Mouse (Mus musculus): ENCODE data around the gene Sebox. TPM values are rescaled to one million over a fixed set of nuclear protein-coding genes. Genes with fewer than 3 reads are reported as not detected.

Gene Sebox
- polyA plus RNA-seq, 1 experiment from 2014 or later = 0.16 TPM

DNA sequence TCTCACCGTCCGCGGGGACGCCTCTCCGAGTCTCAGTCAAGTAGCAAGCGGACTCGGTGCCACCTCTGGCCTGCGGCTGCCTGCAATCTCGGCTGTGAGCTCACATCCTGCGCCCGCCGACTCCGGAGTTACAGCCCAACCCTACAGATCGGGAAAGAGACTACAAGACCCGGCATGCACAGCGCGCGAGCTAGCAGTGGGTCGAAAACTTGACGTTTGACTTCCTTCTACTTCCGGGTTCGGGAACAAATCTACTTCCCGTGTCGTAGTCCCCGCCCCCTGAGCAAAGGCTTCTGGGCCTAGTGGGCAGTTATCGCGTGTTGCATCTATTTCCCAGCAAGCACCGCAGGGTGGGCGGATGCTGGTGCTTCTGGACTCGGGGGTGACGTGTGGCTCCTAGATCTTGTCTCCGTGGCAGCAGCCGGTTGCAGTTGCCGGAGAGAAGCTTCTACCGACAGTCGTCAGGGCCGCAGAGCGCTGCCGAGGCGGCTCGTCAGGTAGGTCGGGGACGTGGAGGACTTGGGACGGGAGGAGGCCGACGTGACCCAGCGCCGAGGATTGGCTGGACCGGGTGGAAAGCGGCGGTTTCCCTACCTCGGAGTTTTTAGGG lies 32.9 kb downstream of the Sebox start, which contains the start of the genes Tnfaip1 and Ift20:
Gene Tnfaip1 (minus strand): TSS at position 253 of the 610 bp plus-strand sequence.
Gene Ift20 (plus strand): TSS at position 282 of the 610 bp plus-strand sequence.
- no peaks in the 10 kb centered on the region for H3K9me3 ChIP-seq (ENCODE audit: low read length)
- peak; percentile 98 for DNase-seq

DNA sequence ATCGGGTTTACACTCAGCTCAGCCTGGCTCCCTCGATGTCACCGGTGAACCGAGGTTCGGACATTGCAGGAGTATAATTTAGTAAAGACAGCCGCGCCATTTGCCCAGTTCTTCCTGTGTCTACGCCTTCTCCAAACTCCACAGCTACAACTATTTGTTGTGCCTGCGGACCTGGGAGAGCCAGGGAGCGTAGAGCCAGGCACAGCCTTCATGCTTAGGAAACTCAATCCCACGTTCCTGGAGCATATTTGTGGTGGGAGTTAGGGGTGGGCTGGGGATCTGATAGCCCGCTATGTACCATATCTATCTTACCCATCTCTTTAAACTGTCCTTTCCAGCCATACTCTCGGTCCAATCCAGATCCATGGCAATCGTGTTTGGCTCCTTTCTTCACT lies 33.4 kb downstream of the Sebox start:
- H3K27me3 ChIP-seq (ENCODE audit: insufficient read depth, low read length) = no peaks in the 10 kb centered on the region
- no peak for DNase-seq
- H3K27ac ChIP-seq (ENCODE audit: low read depth) = peak overlapping the region; percentile 95
- H3K9ac ChIP-seq (replicated peaks) = peak overlapping the region; percentile 93
- H3K4me3 ChIP-seq (ENCODE audit: low read depth, low read length) = peak overlapping the region; percentile 80
- ATAC-seq = peak; percentile 3; the same call in 1 of the 2 replicates
- peaks cover 30% of the 10 kb centered on the region for H3K36me3 ChIP-seq (replicated peaks; ENCODE audit: insufficient read depth, low read length)
- TF ChIP-seq CTCF (IDR thresholded peaks at IDR 0.05; ENCODE audit: low read depth) (no peak), EP300 (IDR thresholded peaks at IDR 0.05; ENCODE audit: low read depth) (no peak)
- under 1% methylated on average over 14 of the region's 14 CpGs for WGBS (ENCODE audit: insufficient replicate concordance)
- H3K4me2 ChIP-seq (ENCODE audit: low read depth, low read length) = peak overlapping the region; percentile 93
- H3K4me1 ChIP-seq (ENCODE audit: insufficient read depth) = peaks cover 25% of the 10 kb centered on the region
- H3K9me3 ChIP-seq (ENCODE audit: low read length) = no peaks in the 10 kb centered on the region

More for the DNA sequence above, 32.9 kb downstream of the Sebox start, which contains the start of the genes Tnfaip1 and Ift20:
- Histone ChIP-seq H3K4me1 (ENCODE audit: insufficient read depth) (peaks cover 25% of the 10 kb centered on the region), H3K27ac (ENCODE audit: low read depth) (peak within 1 kb of the TSS; percentile 95), H3K4me3 (ENCODE audit: low read depth, low read length) (peak within 1 kb of the TSS; percentile 80), H3K36me3 (replicated peaks; ENCODE audit: insufficient read depth, low read length) (peaks cover 26% of the 10 kb centered on the region), H3K9ac (replicated peaks) (peak within 1 kb of the TSS; percentile 93), H3K27me3 (ENCODE audit: insufficient read depth, low read length) (no peaks in the 10 kb centered on the region), H3K4me2 (ENCODE audit: low read depth, low read length) (peak within 1 kb of the TSS; percentile 93)
- no peak for TF ChIP-seq CTCF (IDR thresholded peaks at IDR 0.05; ENCODE audit: low read depth)
- peak; percentile 74; the same call in 1 of the 2 replicates for TF ChIP-seq EP300 (IDR thresholded peaks at IDR 0.05; ENCODE audit: low read depth)
- WGBS (ENCODE audit: insufficient replicate concordance) = under 1% methylated on average over 52 of the region's 52 CpGs
- ATAC-seq = peak; percentile 96

DNA sequence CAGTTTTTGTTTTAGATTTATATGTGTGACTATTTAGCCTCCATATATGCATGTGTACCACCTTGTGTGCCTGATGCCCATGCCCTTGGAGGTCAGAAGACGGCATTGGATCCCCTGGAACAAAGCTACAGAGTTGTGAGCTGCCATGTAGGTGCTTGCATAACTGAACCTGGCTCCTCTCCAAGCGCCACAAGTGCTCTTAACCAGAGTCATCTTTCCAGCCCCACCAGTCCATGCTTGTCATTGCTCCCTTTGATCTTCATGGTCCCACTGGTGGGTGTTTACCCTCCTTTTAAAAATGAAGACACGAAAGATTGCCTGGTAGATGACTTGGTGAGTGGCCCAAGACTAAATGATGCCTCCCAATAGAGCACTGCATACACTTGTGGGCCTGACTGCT lies 37.1 kb downstream of the Sebox start:
- TF ChIP-seq CTCF (IDR thresholded peaks at IDR 0.05; ENCODE audit: low read depth) (no peak), EP300 (IDR thresholded peaks at IDR 0.05; ENCODE audit: low read depth) (no peak)
- H3K36me3 ChIP-seq (replicated peaks; ENCODE audit: insufficient read depth, low read length) = peaks cover 39% of the 10 kb centered on the region
- H3K4me2 ChIP-seq (ENCODE audit: low read depth, low read length) = no peak overlapping the region

DNA sequence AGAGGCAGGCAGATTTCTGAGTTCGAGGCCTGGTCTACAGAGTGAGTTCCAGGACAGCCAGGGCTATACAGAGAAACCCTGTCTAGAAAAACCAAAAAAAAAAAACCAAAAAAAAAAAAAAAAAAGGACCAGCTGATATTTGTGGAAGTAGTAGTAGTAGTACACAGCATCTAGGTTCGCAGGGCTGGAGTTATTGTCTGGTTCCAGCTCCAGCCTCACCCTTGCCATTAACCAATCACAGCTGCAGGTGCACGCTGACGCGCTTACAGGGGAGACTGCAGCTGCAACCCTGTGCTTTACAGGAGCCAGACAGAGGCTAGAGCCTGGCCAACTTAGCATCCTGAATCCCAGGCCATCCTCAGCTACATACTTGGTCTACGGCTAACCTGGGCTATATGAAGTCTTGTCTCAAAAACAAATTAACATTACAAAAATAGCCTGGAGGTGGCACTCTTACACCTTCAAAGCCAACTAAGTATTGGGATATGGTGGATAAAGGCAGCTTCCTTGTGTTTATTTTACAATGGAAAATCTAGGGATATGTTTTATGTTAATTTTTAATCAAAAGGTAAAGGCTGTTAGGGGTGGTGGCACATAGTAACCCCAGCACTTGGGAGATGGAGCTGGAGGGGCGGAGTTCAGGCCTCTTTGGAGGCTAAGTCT lies 41.3 kb downstream of the Sebox start:
- Histone ChIP-seq H3K36me3 (replicated peaks; ENCODE audit: insufficient read depth, low read length) (peaks cover 31% of the 10 kb centered on the region), H3K9ac (replicated peaks) (no peak overlapping the region), H3K9me3 (ENCODE audit: low read length) (no peaks in the 10 kb centered on the region), H3K4me3 (ENCODE audit: low read depth, low read length) (no peak overlapping the region), H3K27ac (ENCODE audit: low read depth) (no peak overlapping the region), H3K4me2 (ENCODE audit: low read depth, low read length) (no peak overlapping the region), H3K27me3 (ENCODE audit: insufficient read depth, low read length) (no peaks in the 10 kb centered on the region), H3K4me1 (ENCODE audit: insufficient read depth) (peaks cover 10% of the 10 kb centered on the region)
- peak; percentile 22; the same call in 1 of the 2 replicates for TF ChIP-seq CTCF (IDR thresholded peaks at IDR 0.05; ENCODE audit: low read depth)
- no peak for TF ChIP-seq EP300 (IDR thresholded peaks at IDR 0.05; ENCODE audit: low read depth)
- WGBS (ENCODE audit: insufficient replicate concordance) = 89% methylated on average over 7 of the region's 7 CpGs
- ATAC-seq (no peak), DNase-seq (no peak)

More for the DNA sequence above, 37.1 kb downstream of the Sebox start:
- H3K9ac ChIP-seq (replicated peaks) = no peak overlapping the region
- ATAC-seq (no peak), DNase-seq (peak; percentile 47)
- 69% methylated on average over 3 of the region's 3 CpGs for WGBS (ENCODE audit: insufficient replicate concordance)
- no peaks in the 10 kb centered on the region for H3K9me3 ChIP-seq (ENCODE audit: low read length)
- peaks cover 17% of the 10 kb centered on the region for H3K4me1 ChIP-seq (ENCODE audit: insufficient read depth)
- H3K27ac ChIP-seq (ENCODE audit: low read depth) = no peak overlapping the region
- no peak overlapping the region for H3K4me3 ChIP-seq (ENCODE audit: low read depth, low read length)
- no peaks in the 10 kb centered on the region for H3K27me3 ChIP-seq (ENCODE audit: insufficient read depth, low read length)

DNA sequence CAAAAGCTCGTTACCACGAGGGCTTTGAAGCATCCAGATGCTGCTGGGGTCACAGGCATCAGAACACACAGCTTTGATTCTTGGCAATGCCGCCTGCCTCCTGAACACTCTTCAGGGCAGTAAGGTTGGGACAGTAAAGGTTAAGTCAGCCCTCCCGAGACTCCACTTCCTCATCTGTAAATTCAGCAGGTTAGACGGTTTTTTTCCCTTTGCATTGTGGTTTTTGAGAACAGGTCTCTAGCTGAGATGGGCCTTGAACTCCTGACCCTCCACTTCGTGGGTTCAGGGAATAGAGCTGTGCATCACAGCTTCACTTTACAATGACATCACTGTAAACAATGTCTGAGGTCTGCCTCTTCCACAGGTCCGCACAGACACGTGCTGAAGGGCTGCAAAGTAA lies 41.9 kb downstream of the Sebox start:
- H3K9me3 ChIP-seq (ENCODE audit: low read length) = no peaks in the 10 kb centered on the region
- WGBS (ENCODE audit: insufficient replicate concordance) = 42% methylated on average over 8 of the region's 8 CpGs
- peaks cover 25% of the 10 kb centered on the region for H3K36me3 ChIP-seq (replicated peaks; ENCODE audit: insufficient read depth, low read length)
- H3K27me3 ChIP-seq (ENCODE audit: insufficient read depth, low read length) = no peaks in the 10 kb centered on the region
- TF ChIP-seq CTCF (IDR thresholded peaks at IDR 0.05; ENCODE audit: low read depth) (no peak), EP300 (IDR thresholded peaks at IDR 0.05; ENCODE audit: low read depth) (no peak)
- no peak overlapping the region for H3K27ac ChIP-seq (ENCODE audit: low read depth)
- ATAC-seq = no peak
- no peak overlapping the region for H3K4me2 ChIP-seq (ENCODE audit: low read depth, low read length)
- H3K4me3 ChIP-seq (ENCODE audit: low read depth, low read length) = no peak overlapping the region
- H3K4me1 ChIP-seq (ENCODE audit: insufficient read depth) = peaks cover 16% of the 10 kb centered on the region
- H3K9ac ChIP-seq (replicated peaks) = no peak overlapping the region
- no peak for DNase-seq

DNA sequence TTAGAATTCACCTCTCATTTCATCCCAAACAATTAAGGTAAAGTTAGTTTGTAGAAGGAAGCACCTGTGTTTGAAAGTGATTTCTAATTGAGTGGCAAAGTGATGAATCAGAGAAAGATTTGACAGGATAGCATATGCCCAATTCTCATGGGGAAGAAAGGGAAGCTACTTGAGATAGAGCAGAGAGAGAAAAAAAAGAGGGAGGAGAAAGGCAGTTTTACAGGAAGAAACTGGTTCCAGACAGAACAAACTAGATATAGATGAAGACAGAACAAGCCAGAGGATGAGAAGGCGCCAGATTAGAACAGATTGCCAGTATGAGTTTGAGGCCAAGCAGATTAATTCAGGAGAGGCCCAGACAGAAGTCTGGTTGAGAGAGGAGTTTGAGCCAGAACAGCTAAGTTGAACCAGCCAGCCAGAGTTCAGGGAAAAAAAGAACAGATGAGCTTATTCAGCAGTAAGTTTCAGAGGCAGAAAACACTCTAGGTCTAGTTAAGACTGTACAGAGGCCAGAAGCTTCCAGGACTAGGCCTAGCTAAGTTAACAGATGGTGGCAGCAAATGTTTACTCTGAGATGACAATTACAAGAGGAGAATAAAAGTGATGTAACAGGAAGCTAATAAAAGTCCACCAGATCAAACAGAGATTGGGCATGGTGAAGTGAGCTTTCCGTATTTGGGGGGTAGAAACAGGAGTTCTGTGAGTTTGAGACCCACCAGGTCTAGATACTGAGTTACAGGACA lies 44.6 kb downstream of the Sebox start:
- no peak for DNase-seq
- H3K27me3 ChIP-seq (ENCODE audit: insufficient read depth, low read length) = no peaks in the 10 kb centered on the region
- no peaks in the 10 kb centered on the region for H3K9me3 ChIP-seq (ENCODE audit: low read length)
- H3K9ac ChIP-seq (replicated peaks) = no peak overlapping the region
- peaks cover 9% of the 10 kb centered on the region; the same call in 1 of the 2 replicates for H3K36me3 ChIP-seq (replicated peaks; ENCODE audit: insufficient read depth, low read length)
- TF ChIP-seq EP300 (IDR thresholded peaks at IDR 0.05; ENCODE audit: low read depth) = no peak
- no peak for TF ChIP-seq CTCF (IDR thresholded peaks at IDR 0.05; ENCODE audit: low read depth)
- H3K4me2 ChIP-seq (ENCODE audit: low read depth, low read length) = 0 out of 2 replicates have a peak overlapping the region, but pooled peaks have one; percentile 99
- H3K27ac ChIP-seq (ENCODE audit: low read depth) = peak overlapping the region; percentile 52
- no peak overlapping the region for H3K4me3 ChIP-seq (ENCODE audit: low read depth, low read length)
- no peak for ATAC-seq
- WGBS (ENCODE audit: insufficient replicate concordance) = 55% methylated on average over 2 of the region's 2 CpGs
- peaks cover 21% of the 10 kb centered on the region for H3K4me1 ChIP-seq (ENCODE audit: insufficient read depth)

Measured in liver, postnatal 0 days (tissue).